ENCODE assay signal across 25 mouse cellular contexts in genomic region chr8:122784756-122785155, GRCm38 (mm10). TPM values are rescaled to one million over a fixed set of nuclear protein-coding genes. Genes with fewer than 3 reads are reported as not detected.
A peak's percentile ranks its signal among the peaks of the same experiment; 100 is the strongest.
DNase-seq lines count a peak whose midpoint lies in the region; ATAC-seq and TF ChIP-seq lines count a peak whose summit lies in the region.
"Had no signal": no experiment of that assay in that cellular context is flagged by ENCODE, and none has a peak within 500 bp of the region (broad histone marks: within the 10 kb centered on the region; RNA-seq: fewer than 3 reads in every experiment).

No protein-coding gene starts in this region.

- DNase-seq in gastrocnemius, adult 2 months: peak; percentile 64
- no peak for DNase-seq in gastrocnemius, postnatal 36 days
- DNase-seq in MN1 (ENCODE audit: low spot score): peak; percentile 40
- no peak for DNase-seq in adrenal gland, postnatal 4 days (ENCODE audit: low spot score in 2 of 2)
- DNase-seq: adrenal gland, adult 8-10 months; adrenal gland, postnatal 14 days; adrenal gland, postnatal 36 days; cerebellum, adult 11 months; cerebellum, adult 18-20 months; cerebellum, adult 8-10 months; cerebellum, adult 9-11 months; cerebellum, postnatal 14 days; cerebellum, postnatal 36 days; embryo, embryonic 11 days had no signal

- no peak for ATAC-seq in monocyte, adult 5-6 weeks (replicated peaks; ENCODE audit: insufficient number of reproducible peaks, low FRiP score, low TSS enrichment, poor library complexity, severe bottlenecking)
- ATAC-seq: activated CD4-positive, CD25-positive, alpha-beta regulatory T cell, adult 4 months; forebrain, embryonic 14.5 days; forebrain, embryonic 16.5 days; Patski had no signal

- no peak overlapping the region for H3K4me3 ChIP-seq in gastrocnemius, adult 2 months
- no peak overlapping the region for H3K4me3 ChIP-seq in myocyte
- H3K4me3 ChIP-seq: embryonic facial prominence, embryonic 13.5 days; embryonic facial prominence, embryonic 15.5 days; erythroblast, embryonic 14.5 days; forebrain, embryonic 10.5 days; forebrain, embryonic 12.5 days had no signal

- no peak for TF ChIP-seq CTCF in gastrocnemius, adult 2 months (IDR thresholded peaks at IDR 0.05)

- H3K4me2 ChIP-seq in myocyte (ENCODE audit: low read depth): no peak overlapping the region
- H3K4me2 ChIP-seq: embryonic facial prominence, embryonic 13.5 days; embryonic facial prominence, embryonic 15.5 days; forebrain, embryonic 12.5 days had no signal

- H3K27me3 ChIP-seq in myocyte (ENCODE audit: control insufficient read depth, insufficient read depth, insufficient read length): no peaks in the 10 kb centered on the region
- H3K27me3 ChIP-seq: embryonic facial prominence, embryonic 13.5 days; embryonic facial prominence, embryonic 15.5 days; forebrain, embryonic 12.5 days; Patski had no signal

- no peaks in the 10 kb centered on the region for H3K36me3 ChIP-seq in myocyte (ENCODE audit: control insufficient read depth, insufficient read depth)

- no peak for TF ChIP-seq POLR2A in myocyte (IDR thresholded peaks at IDR 0.05; ENCODE audit: insufficient read length, low read depth)

- intact Hi-C loops in gastrocnemius, adult 2 months (cut with DNase I): no loop called here
- intact Hi-C loops in gastrocnemius, postnatal 36 days (cut with DNase I): no loop called here

- no peaks in the 10 kb centered on the region for H3K79me2 ChIP-seq in myocyte (ENCODE audit: control insufficient read depth, insufficient read depth)

- H3K27ac ChIP-seq in gastrocnemius, adult 2 months: peak overlapping the region; percentile 31; the same call in 1 of the 2 replicates
- H3K27ac ChIP-seq: embryonic facial prominence, embryonic 13.5 days; embryonic facial prominence, embryonic 15.5 days; forebrain, embryonic 10.5 days; forebrain, embryonic 12.5 days had no signal

- H3ac ChIP-seq in myocyte (ENCODE audit: control insufficient read depth, insufficient read length): no peak overlapping the region

TF ChIP-seq in myocyte, 11 proteins besides CTCF, POLR2A, EP300 and RAD21:
- TF ChIP-seq E2F4 (IDR thresholded peaks at IDR 0.05; ENCODE audit: insufficient read depth) (no peak), MYOG (IDR thresholded peaks at IDR 0.05; ENCODE audit: control insufficient read depth in 1 of 3, insufficient read depth in 1 of 3, insufficient read length in 2 of 3, low read depth in 2 of 3) (peak in 2 of 3 experiments; percentile 10 to 21), REST (IDR thresholded peaks at IDR 0.05; ENCODE audit: insufficient read depth, insufficient read length) (no peak), TCF3 (IDR thresholded peaks at IDR 0.05; ENCODE audit: insufficient read length, low read depth) (no peak)

RNA-seq across cellular contexts. Expression of gene Acsf3, which starts 9.5 kb away (rescaled TPM):
- total RNA-seq in gastrocnemius, adult 2 months (2021): 10 to 100 TPM; 11.1 to 16.4 TPM
- total RNA-seq in gastrocnemius, postnatal 36 days (2021): 10 to 100 TPM; 12.5 to 14.2 TPM
- 9.3 TPM for polyA plus RNA-seq in myocyte (2012; fragmentation: generic; extraction: Trizol)
- 10 to 100 TPM; 34.0 to 35.8 TPM for total RNA-seq in adrenal gland, postnatal 4 days (2021)
- total RNA-seq in monocyte, adult 5-6 weeks (2017): 2.6 to 6.0 TPM (median 4.1 TPM) in 3 replicates

Comparison
In these comparisons a context has a peak if more than half of its experiments do, and no peak if none do; other contexts are left out.
1. DNase-seq: peak in gastrocnemius, adult 2 months (single experiment) and MN1 (single experiment); none in gastrocnemius, postnatal 36 days (0 of 2) and adrenal gland, postnatal 4 days (0 of 2).